Mouse (Mus musculus) gastrocnemius, postnatal 36 days (tissue): ENCODE measurements around the gene Zfp617. TPM values are rescaled to one million over a fixed set of nuclear protein-coding genes. Genes with fewer than 3 reads are reported as not detected.

ENCODE experiments used
- total RNA-seq, 2 experiments: library from RNA; stranded (reverse); gene quantifications; 2 replicates each; pipeline ENCODE4 v1.2.3; 2021

The Zfp617 gene
- total RNA-seq, 2 experiments from 2014 or later, result 15.7 to 19.1 TPM

Other genes with a start within 250 kb of the Zfp617 start
- gene Unc13a, start 236.9 kb upstream of the Zfp617 start, total RNA-seq, result not detected
- gene Jak3, start 232.3 kb upstream of the Zfp617 start, total RNA-seq, result 1 to 10 TPM; 1.8 TPM
- 1 to 10 TPM; 1.0 to 1.2 TPM for gene Insl3, start 219.4 kb upstream of the Zfp617 start, total RNA-seq
- gene B3gnt3, start 206.8 kb upstream of the Zfp617 start, total RNA-seq, result 1 to 10 TPM; 2.1 to 2.6 TPM
- gene Fcho1, start 182.9 kb upstream of the Zfp617 start, total RNA-seq, result 1 to 10 TPM in 1 of 2 experiments, not detected in 1; 1.4 TPM
- gene Zfp709, start 26.6 kb upstream of the Zfp617 start, total RNA-seq, result 1 to 10 TPM; 1.6 to 2.3 TPM
- gene Zfp882, start within 50 bp of the Zfp617 start, total RNA-seq, result 1 to 10 TPM; 2.1 to 2.6 TPM
- gene Zfp961, start 42.4 kb downstream of the Zfp617 start, total RNA-seq, result 1 to 10 TPM; 2.0 to 2.9 TPM
- gene Cyp4f18, start 101.0 kb downstream of the Zfp617 start, total RNA-seq, result under 1 TPM in 1 of 2 experiments, not detected in 1; 0.37 TPM
- not detected for gene Olfr372, start 132.6 kb downstream of the Zfp617 start, total RNA-seq
- gene Olfr373, start 174.5 kb downstream of the Zfp617 start, total RNA-seq, result not detected
- gene Olfr374, start 198.4 kb downstream of the Zfp617 start, total RNA-seq, result not detected
- gene Tpm4, start 226.3 kb downstream of the Zfp617 start, total RNA-seq, result 10 to 100 TPM; 28.1 to 35.5 TPM